Mouse (Mus musculus) limb, embryonic 14.5 days (tissue): ENCODE results near the gene Fgfr2. TPM values are rescaled to one million over a fixed set of nuclear protein-coding genes. Genes with fewer than 3 reads are reported as not detected.
A peak's percentile ranks its signal among the peaks of the same experiment; 100 is the strongest.

Experiments
- ATAC-seq: fragments of 200-750 bp; cut with Nextera tagmentation; 2 replicates; pipeline ENCODE4 v1.8.0; 2017; ENCODE audit warnings: low read depth, moderate number of reproducible peaks, moderate TSS enrichment; ENCODE audit not compliant: low FRiP score
- DNase-seq: peaks from one replicate; pipeline ENCODE4 v3.0.0-alpha.2; 2015; ENCODE audit warnings: low spot score
- H3K27ac ChIP-seq: fragments of 300-500 bp; sonication (generic); replicated peaks from 2 replicates; pipeline ENCODE4 v1.5.1; 2014; ENCODE audit warnings: low read depth, mild to moderate bottlenecking, low read length, moderate library complexity, mixed read lengths
- H3K27me3 ChIP-seq: fragments of 300-500 bp; sonication (generic); 2 replicates; pipeline ENCODE4 v1.6.1; 2014; ENCODE audit warnings: low read length, mixed read lengths; ENCODE audit not compliant: control insufficient read depth, insufficient read depth
- H3K36me3 ChIP-seq: fragments of 300-500 bp; sonication (generic); 2 replicates; pipeline ENCODE4 v1.6.1; 2014; ENCODE audit warnings: mild to moderate bottlenecking, low read length, moderate library complexity, mixed read lengths; ENCODE audit not compliant: control insufficient read depth, insufficient read depth
- H3K4me1 ChIP-seq: fragments of 300-500 bp; sonication (generic); 2 replicates; pipeline ENCODE4 v1.6.1; 2014; ENCODE audit warnings: antibody characterized with exemption, low read length, mixed read lengths; ENCODE audit not compliant: control insufficient read depth, insufficient read depth
- H3K4me2 ChIP-seq: fragments of 300-500 bp; sonication (generic); replicated peaks from 2 replicates; pipeline ENCODE4 v1.6.1; 2014; ENCODE audit warnings: low read depth, mild to moderate bottlenecking, low read length, moderate library complexity; ENCODE audit not compliant: severe bottlenecking
- H3K4me3 ChIP-seq: fragments of 300-500 bp; sonication (generic); replicated peaks from 2 replicates; pipeline ENCODE4 v1.5.1; 2014; ENCODE audit warnings: low read length
- H3K9ac ChIP-seq: fragments of 300-500 bp; sonication (generic); 2 replicates; pipeline ENCODE4 v1.6.1; 2014; ENCODE audit warnings: mild to moderate bottlenecking, low read depth, low read length, moderate library complexity; ENCODE audit not compliant: severe bottlenecking
- H3K9me3 ChIP-seq: fragments of 300-500 bp; sonication (generic); 2 replicates; pipeline ENCODE4 v1.6.1; 2016; ENCODE audit warnings: low read length; ENCODE audit not compliant: control insufficient read depth
- POLR2A ChIP-seq: fragments of 200-500 bp; IDR thresholded peaks from 2 replicates; pipeline ENCODE4 v1.8.0; 2012; ENCODE audit warnings: inconsistent platforms, mild to moderate bottlenecking, moderate library complexity, borderline replicate concordance; ENCODE audit not compliant: insufficient read depth, insufficient read length; ENCODE audit errors: extremely low read depth
- WGBS: fragments of 180-500 bp; shearing (Covaris S2); extraction: QIAGEN DNeasy Blood & Tissue Kit; methylation state at CpG from one replicate; pipeline ENCODE4 v1.1.7; 2014; 5-methylcytosine and 5-hydroxymethylcytosine counted together
- polyA plus RNA-seq, 2 experiments: library from polyadenylated mRNA; depleted of rRNA in 1 of 2; stranded (reverse) in 1 of 2; unstranded in 1 of 2; fragments of >200 nt; fragmentation: Nextera tagmentation in 1 of 2; extraction: Ambion mirVana in 1 of 2; gene quantifications; 2 replicates each; pipeline versions ENCODE4 v1.2.1 to v1.2.3; 2012 to 2014

Fgfr2 gene
- polyA plus RNA-seq, 2 experiments = 131 to 133 TPM

GRCm38 (mm10) chr7:131555301-131556081, 1567.7 kb downstream of the Fgfr2 start:
- ATAC-seq (no peak), DNase-seq (no peak)
- Histone ChIP-seq H3K4me1 (peaks cover 12% of the 10 kb centered on the region; the same call in 1 of the 2 replicates), H3K9ac (no peak overlapping the region), H3K27ac (no peak overlapping the region), H3K4me3 (peak overlapping the region; percentile 26), H3K9me3 (no peaks in the 10 kb centered on the region), H3K27me3 (peaks cover 83% of the 10 kb centered on the region), H3K36me3 (no peaks in the 10 kb centered on the region), H3K4me2 (peak overlapping the region; percentile 37)
- no peak for TF ChIP-seq POLR2A
- under 1% methylated on average over 67 of the region's 68 CpGs for WGBS

- Histone ChIP-seq H3K4me1 (peaks cover 12% of the 10 kb centered on the region; the same call in 1 of the 2 replicates), H3K9me3 (no peaks in the 10 kb centered on the region), H3K27ac (no peak overlapping the region), H3K4me2 (peak overlapping the region; percentile 52), H3K4me3 (peak overlapping the region; percentile 35), H3K9ac (no peak overlapping the region), H3K27me3 (peaks cover 92% of the 10 kb centered on the region), H3K36me3 (no peaks in the 10 kb centered on the region)
- DNase-seq = no peak
- under 1% methylated on average over 45 of the region's 45 CpGs for WGBS
- ATAC-seq = no peak
- TF ChIP-seq POLR2A = no peak
Observed at GRCm38 (mm10) chr7:131554341-131555180, 1568.6 kb downstream of the Fgfr2 start.

GRCm38 (mm10) chr7:131553771-131554175, 1569.4 kb downstream of the Fgfr2 start:
- Histone ChIP-seq H3K27ac (no peak overlapping the region), H3K4me3 (peak overlapping the region; percentile 35), H3K9me3 (no peaks in the 10 kb centered on the region), H3K36me3 (no peaks in the 10 kb centered on the region), H3K27me3 (peaks cover 98% of the 10 kb centered on the region), H3K4me1 (peaks cover 12% of the 10 kb centered on the region; the same call in 1 of the 2 replicates), H3K4me2 (peak overlapping the region; percentile 52), H3K9ac (0 out of 2 replicates have a peak overlapping the region, but pooled peaks have one; percentile 14)
- WGBS = 0% methylated on average over 39 of the region's 39 CpGs
- ATAC-seq (peak; percentile 39; the same call in 1 of the 2 replicates), DNase-seq (no peak)
- TF ChIP-seq POLR2A = no peak

- no peak overlapping the region for H3K4me3 ChIP-seq
- H3K9me3 ChIP-seq = no peaks in the 10 kb centered on the region
- ATAC-seq = no peak
- peaks cover 12% of the 10 kb centered on the region; the same call in 1 of the 2 replicates for H3K4me1 ChIP-seq
- TF ChIP-seq POLR2A = no peak
- peaks cover 98% of the 10 kb centered on the region for H3K27me3 ChIP-seq
- no peak overlapping the region for H3K27ac ChIP-seq
- no peak overlapping the region for H3K9ac ChIP-seq
- no peaks in the 10 kb centered on the region for H3K36me3 ChIP-seq
- under 1% methylated on average over 5 of the region's 5 CpGs for WGBS
- H3K4me2 ChIP-seq = no peak overlapping the region
- DNase-seq = no peak
Observed at GRCm38 (mm10) chr7:131552781-131553180, 1570.4 kb downstream of the Fgfr2 start.
